Mouse (Mus musculus) testis, postnatal 14 days (tissue): ENCODE measurements around the gene Boc.

Source experiments
- DNase-seq: peaks from one replicate; pipeline ENCODE4 v3.0.0; 2021; ENCODE audit warnings: low spot score

Gene Boc

DNA sequence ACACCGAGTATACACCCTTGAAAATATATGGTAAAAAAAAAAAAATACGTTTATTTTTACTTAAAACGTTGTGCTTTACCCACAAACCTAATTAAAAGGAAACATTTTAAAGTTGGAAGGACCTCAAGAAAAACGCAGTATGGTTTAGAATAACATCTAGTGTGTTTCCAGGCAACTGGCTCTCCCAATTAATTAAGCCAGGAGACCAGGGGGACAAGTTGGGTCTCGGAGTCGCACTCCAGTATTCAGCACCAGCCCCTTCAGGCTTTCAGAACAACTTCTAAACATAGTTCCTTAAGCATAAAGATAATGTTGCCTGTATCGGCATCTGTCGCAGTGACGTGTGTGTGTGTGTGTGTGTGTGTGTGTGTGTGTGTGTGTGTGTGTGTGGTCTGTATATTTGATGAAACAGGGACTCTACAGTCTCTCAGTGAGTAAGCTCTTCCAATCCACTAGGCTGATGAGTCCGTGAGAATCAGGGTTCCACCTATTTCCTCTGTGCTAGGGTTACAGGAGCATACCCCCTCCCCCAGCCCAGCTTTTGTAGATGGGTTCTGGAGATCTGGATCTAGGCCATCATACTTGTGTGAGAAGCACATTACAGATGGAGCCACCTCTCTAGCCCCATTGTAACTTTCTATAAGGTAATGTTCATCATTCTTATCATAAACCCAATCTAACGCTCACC is 31.3 kb downstream of the Boc start:
- DNase-seq: no peak

DNA sequence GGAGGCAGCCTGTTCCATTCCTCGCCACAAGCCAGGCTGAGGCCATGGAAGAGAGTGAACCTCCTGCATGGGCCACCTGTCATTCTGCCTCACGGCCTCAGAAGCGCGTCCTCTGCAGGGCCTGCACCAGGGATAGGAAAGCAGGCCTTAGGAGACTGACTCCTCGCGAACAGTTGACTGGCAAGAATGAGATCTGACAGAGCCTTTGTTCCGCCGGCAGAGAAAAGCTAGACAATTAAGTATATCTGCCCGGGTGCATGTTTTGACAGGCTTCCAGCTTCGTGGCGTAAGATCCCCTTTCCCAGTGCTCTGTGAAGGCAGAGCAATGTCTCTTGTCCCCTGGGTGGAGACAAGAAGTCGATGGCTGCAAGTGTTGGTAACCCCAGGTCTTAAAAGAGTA is 32.0 kb downstream of the Boc start:
- DNase-seq: no peak

DNA sequence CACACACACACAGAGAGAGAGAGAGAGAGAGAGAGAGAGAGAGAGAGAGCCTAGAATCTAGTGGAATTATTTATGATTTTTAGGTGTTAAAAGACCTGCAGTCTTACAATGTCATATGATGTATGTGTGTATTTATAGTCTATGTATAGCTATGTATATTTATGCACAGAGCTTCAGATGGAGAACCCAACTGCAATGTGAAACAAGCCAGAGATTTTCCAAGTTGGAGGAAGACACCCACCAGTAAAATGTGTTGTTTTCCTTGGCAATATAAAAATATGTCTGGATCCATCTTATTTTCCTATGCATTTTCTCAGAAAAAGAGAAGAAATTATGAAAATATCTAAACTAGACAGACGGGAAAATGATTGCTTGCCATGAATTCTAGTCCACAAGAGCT is 32.7 kb downstream of the Boc start:
- no peak for DNase-seq

DNA sequence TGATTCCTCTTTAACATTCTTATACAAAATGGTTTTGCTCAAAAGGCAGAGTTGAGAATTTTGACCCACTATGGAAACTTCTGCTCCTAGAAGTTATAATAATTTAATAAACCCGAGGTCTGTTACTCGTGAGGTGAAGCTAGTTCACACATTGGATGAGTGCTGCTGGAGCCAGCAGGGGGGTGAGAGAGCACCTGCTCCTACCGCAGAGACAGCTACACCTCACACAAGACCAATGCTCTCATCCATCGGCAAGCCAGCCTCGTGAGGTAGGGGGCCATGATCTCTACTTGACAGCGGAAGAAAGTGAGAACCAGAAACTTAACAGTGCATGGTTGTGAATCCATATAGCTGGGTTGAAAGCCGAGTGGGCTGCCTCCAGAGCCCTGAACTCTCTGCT is 35.1 kb downstream of the Boc start:
- no peak for DNase-seq

DNA sequence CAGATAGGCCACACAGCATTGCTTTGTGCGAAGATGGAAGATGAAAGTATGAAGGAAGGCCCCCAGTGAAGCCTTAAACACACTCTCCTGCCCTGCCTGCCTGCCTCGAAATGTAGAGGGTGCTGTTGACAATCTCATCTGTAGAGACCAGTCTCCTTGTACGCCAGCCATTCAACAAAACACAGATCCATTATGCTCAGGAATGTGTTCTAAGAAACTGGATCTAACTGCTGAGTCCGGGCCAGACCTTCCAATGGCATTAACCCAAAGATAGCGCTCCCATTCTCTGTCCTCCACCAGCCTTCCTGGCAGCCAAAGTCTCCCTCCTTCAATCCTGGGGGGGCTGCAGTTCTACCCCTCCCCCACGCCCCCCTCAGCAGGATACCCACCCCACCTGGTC is 42.2 kb downstream of the Boc start:
- DNase-seq: no peak

DNA sequence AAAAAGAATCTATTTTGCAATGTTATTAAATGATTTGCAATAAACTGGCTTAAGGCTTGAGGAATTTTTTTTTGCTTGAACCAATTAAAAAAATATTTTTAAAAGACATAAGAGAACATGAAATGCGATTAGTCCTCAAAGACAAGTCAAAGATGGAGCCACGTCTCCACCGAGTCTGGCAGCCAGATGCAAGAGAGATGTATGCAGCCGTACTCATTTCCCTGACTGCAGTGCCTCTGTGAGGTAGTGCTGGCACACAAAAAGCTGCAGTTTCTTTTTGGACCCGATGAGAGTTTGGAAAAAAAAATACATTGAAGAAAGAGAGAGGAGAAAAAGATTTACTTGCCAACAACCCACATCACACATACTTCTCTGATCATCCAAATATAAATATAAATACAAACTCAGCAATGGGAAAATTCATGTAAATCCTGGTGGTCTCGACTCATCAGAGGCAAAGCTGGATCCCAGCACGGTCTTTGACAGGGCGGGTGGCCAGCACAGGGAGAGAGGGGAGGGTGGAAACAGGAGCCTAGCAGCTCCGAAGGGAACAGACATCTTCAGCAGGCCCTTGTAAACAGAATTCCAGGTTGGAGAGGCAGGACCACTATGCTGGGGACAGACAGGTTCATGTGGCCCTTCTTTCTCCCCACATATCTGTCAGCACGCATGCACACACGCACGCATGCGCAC is 48.0 kb downstream of the Boc start:
- no peak for DNase-seq

DNA sequence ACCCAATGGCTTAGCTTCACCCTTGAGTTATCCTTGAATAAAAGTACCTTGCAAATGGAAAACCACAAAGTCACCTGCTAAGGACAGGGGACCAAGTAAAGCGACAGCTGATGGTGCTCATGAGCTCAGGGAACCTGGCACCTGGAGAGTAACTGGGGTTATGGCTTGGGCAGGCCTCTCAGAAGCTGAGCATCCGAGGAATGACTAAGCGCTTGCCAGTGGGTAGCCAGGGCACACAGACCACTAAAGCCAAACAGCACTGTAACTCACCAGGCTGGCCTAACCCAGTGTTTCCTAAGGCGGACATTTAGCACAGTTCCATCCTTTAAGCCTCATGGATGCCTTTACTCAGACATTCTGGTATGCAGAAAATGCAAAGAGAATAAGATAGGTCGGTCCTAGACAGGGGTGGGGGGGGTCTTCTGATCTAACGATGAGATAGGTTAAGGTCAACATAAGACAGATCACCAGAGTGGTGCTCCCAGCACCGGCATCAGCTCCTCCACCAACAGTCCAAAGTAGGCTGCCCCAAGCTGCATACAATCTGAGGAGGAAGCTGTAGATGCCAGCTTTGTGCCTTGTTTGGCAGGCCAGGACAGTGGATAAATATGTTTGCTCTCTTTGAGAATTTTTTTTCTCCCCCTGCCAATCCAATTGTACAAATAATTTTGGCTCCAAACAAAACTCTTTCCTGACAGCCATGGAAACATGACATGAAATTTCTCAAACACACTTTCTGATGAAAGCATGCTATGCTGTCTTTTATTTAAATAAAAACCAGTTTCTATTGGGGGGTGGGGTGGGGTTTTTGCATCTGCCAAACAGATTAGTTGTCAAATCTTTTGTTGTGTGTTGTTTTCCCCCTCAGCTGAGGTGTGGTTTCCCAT is 49.0 kb downstream of the Boc start:
- DNase-seq: no peak

DNA sequence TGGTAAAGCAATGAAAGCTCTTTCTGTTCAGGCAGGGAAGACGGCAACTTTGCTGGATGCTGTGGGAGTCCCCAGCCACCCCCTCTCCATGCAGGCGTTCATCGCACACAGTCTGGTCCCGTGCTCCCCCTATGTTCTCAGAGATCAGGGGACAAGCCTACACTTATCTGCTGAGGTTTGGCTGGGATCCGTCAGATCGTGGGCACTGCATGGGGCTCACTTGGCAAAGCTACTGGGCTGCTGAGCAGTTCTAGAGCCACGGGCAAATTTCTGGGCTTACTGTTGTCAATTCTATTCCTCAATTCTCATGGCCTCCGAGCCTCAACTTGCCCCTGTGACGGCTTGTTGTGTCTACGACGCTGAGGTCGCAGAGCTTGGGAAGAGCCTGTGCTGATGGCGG is 49.9 kb downstream of the Boc start:
- DNase-seq: no peak

DNA sequence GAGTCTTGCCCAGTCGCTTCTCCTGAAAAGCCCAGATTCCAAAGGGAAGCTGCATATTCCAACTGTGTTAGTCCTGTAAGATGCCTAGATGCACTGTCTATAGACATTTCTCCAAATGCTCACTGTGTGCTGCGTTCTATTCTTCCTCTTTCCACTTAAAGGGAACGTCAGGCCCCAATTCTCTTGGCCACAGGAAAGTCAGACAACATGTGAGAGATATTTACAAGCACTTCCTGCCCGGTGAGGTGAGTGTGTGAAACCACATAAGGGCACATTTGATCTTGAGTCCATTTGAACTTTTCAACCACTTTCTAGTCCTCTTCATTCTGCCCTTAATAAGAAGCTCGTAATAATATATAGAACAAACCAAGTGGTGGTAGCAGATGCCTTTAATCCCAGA is 50.7 kb downstream of the Boc start:
- DNase-seq: no peak

DNA sequence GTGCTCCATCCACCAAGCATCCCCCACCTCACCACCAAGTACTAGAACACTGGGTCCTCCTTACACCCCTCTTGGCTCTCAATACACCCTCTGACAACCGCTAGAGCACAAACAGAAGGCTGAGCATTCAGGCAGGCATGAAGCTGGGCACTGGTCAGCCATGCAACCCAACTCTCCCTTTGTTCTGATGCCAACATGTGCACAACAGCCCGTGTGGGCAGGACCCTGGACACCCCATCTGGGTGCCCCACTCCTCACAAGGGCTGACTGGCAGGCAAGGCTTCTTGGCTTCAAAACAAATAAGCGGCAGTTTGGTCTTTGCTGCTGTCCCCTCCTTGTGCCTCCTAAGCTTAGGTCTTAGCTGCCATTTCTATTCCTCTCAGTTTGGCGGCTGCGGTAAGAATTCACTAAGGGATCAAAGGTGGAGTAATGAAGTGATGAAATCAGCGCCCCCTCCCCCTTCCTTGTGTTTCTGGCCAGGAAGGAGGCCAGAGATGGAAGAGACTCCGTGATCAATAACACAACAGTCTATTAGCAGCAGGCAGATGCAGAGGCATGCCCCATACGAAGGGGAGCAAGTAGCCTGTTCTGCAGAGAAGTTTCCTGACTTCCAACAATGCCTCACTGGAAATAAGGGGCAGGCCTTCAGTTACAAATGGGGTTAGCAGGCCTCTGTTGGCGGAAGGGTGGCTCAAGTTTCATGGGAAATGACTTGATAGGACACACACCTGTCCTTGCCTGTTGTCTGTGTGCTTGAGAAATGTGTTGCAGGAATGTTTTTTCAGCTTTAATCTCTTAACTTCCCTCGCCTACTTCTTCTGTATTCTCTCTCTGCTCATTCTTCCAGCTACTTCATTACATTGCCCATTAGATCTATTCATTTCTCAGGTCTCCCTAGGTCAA is 51.4 kb downstream of the Boc start:
- DNase-seq: no peak

DNA sequence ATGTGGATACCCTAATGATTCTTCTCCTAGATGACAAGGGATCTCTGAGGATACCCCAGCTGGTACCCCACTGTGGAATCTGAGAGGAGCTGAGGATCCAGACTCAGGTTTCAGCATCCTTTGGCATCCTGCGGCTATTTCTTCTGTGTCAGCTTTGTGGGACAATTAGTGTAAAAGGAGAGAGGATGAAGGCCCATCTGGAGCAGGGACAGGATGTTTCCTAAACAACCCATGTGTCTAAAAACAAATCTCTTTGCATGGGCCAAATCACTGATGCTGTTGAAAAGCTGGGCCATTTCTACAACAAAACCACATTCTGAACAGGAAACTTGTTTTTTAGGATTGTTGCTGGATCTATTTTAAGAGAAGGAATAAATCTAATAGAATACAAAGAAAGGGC is 53.5 kb downstream of the Boc start:
- no peak for DNase-seq

DNA sequence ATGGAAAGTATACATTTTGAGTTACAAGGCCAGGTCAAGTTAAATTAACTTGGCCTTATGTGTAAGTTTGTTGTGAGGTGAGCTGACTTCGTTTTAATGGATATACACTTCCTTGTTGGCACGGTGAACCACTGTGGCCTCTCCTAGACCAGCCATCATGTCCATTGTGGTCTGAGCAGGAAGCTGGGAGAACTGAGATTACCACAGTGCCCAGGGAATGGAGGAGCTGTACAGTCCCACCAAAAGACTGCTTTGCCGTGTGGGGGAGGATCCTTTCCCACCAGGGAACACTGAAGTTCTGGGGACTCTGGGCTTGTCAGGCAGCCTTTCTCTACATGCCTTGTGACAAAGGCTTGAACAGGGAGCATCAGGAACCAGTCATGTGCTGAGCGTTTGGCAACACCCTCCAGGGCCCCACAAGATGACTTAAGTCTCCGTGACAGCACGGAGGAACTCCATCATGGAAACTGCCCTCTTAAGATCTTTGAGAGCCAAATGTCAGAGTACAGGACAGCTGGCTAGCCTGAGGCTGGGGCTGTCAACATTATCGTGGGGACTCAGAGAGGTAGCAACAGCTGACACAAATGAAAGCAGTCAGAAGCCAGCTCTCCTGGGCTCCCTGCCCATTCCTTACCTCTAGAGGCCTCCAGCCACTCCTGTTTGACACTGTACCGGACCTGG is 55.7 kb downstream of the Boc start:
- DNase-seq: no peak

DNA sequence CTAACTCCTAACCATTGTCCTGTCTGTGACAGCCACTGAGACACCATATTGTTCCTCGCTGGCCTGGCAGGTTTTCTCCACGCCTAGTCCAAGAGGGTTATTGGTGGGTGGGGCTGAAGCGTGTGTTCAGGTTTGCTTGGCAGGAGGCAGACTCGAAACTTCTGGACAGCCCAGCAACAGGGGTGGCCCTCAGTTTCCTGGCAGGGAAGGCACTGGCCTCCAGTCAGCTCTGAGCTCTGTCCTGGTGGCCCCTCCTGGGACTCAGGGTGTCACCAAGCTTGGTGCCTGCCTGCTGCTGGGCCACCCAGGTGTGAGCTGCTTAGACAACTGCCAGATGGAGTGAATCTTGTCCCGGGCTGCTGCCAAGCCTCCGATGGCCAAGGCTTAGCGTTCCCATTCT is 56.4 kb downstream of the Boc start:
- no peak for DNase-seq

DNA sequence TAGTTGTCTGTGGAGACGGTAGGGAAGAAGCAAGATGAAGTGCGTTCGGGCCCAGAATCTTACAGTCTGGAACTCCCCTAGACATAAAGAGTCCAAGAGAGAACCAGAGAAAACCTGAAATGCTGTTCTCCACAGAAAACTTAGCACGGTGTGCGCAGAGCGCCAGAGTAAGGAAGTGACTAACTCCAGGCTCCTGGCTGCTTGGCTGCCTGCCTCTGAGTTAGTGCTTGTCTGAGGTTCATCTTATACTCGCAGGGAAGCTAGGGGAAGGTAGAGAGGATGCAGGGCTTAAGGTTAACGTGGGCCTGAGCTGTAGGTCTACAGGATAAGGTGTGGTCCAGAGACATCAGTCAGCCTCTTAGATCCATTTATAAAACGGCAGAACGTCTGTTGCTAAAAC is 56.9 kb downstream of the Boc start:
- DNase-seq: no peak

DNA sequence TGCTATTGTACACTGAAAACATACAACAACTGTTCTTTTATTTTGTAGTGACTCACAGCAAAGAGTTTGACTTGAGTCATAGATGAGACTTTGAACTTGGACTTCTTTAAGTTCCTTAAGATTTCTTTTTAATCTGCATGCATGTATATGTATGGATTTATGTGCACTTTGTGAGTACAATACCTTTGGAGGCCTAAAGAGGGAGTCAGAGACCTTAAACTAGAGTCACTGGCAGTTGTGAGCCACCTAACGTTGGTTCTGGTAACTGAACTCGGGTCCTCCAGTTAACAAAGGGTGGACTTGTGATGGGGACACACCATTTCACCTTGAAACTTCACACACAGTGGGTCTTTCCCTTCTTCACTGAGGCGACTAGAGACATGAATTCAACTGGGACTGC is 60.2 kb downstream of the Boc start:
- DNase-seq: no peak

DNA sequence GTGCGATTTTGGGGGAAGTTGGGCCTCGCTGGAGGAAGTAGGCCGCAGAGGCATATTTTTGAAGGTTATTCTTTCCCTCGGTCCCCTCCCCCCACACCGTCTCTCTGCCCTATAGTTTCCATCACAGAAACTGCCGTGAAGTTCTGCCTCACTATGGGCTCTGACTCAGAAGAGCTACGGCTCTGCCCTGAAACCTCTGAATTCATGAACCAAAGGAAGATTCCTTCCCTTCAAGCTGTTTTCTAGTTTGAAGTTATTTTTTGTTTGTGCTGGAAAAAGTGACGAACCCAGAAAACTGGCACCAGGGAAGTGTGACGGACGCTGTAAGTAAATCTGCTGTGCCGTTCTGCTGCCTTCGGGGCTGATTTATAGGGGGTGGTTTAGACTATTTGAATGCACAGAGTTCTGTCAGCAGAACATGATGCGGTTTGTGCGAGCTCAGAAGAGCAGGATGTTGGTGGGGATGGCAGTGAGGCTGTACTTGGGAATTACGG is 61.7 kb downstream of the Boc start:
- DNase-seq: no peak

DNA sequence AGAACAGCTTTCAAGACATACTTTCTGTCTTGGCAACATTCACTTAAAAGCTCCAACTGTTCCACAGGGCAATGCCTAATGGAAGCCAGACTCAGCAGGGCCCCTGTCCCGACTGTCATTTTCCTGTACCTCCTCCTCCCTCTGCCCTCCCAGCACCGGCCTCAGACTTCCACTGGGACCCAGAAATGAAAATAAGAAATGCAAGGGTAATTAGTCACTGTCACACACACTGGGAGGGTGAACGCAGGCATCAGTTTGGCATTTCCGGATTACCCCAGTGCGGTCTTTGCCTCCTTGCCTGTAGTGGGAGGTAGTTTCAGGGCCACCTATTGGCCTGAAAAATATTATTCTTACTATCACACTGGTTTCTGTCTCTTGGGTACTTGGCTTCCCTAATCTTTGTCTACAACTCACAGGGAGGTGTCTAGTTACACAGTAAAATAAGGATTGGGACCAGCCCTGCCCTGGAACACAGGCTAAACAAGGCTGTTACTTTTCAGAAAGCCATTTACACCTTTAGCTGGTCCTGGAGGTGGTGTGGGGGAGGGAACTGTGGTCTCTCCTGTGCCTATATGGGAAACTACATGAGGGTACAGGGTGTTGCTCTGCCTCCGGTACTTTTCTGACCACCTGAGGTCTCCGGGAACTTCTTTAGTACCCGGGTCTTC is 64.1 kb downstream of the Boc start:
- DNase-seq: no peak

DNA sequence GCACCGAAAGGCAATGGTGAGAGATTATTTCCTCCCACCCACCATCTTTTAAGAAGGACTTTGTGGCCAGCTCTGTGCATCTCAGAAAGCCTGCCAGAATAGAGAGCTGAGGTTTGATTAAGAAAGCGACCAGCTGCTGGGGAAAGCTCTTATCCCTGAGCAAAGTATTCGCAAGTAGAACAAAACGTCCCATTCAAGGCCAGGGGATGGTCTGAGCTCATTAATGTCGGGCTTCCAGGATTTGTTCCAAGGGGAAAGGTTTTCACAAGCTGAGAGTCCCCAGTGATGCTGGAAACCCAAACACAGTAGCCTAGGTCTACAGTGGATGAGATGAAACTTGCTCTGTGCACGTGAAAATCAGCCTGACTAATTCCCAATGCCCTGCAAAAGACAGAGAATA is 64.8 kb downstream of the Boc start:
- DNase-seq: peak; percentile 73

DNA sequence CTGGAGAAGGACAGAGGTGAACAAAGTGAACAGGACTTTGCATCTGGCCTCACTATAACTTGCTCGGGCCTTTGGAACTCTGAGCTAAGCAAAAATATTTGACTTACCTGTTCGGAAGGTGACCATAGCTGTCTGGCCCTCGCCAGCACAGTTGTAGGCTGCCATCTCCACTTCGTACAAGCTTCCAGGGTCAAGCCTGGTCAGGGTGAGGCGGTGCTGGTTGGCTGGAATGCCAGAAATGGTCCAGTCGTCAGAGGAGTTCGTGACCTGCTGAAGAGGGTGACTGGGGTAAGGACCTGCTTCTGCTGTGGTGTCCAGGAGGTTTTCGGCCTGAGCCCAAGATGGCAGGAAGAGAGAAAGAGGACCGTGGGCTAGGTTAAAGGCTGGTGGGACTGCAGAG is 66.0 kb downstream of the Boc start:
- no peak for DNase-seq

DNA sequence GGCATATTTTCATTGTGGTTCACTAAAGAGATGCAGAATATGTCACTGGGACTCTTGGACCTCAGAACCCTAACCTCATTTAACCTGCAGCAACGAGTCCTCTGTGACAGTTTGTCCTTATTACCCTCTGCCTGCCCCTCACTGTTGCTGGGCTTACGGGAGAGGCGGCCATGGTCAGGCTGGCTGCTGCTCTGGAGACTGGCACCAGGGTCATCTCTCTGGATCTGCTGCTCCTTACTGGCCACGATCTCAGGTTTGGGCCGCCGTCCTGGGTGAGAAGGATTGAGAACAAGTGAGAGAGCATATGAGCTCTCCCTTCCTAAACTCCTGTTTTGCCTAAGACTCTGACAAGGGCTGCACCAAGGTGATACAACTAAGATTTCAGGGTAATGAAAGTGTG is 66.5 kb downstream of the Boc start:
- no peak for DNase-seq

DNA sequence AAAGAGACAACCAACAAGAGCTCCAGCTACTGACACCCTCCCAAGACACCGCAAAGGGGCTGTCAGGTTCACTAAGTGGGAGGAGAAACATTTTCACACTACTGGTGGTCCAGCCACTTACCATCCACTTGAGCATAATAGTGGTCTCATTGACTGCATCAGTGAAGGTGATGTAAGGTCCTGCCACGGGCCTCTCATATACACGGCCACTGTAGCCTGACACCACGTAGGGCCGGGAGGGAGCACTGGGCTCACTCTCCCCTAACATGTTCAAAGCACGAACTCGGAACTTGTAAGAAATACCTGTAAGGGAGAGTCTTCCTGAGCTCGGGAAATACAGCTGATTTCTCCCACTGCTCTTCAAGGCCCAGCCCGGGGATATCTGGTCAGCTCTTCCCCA is 67.6 kb downstream of the Boc start:
- no peak for DNase-seq
